In genomic region chrX:135008720-135009470, GRCm38 (mm10) we compare ENCODE assay signal across 8 mouse cellular contexts. TPM values are rescaled to one million over a fixed set of nuclear protein-coding genes. Genes with fewer than 3 reads are reported as not detected.
DNase-seq lines count a peak whose midpoint lies in the region; ATAC-seq and TF ChIP-seq lines count a peak whose summit lies in the region.

Zmat1 (minus strand) TSS chrX:135009209.

- H3K4me3 ChIP-seq in bone marrow, adult 2 months (replicated peaks; ENCODE audit: control insufficient read depth, low read depth, low read length): peak within 1 kb of the TSS; percentile 75
- H3K4me3 ChIP-seq in embryonic facial prominence, embryonic 15.5 days (replicated peaks): peak within 1 kb of the TSS; percentile 59
- peak within 1 kb of the TSS; percentile 57 for H3K4me3 ChIP-seq in limb, embryonic 14.5 days (replicated peaks; ENCODE audit: low read length)
- peak within 1 kb of the TSS; percentile 50 for H3K4me3 ChIP-seq in midbrain, postnatal 0 days (ENCODE audit: low read depth, low read length)

- peak within 1 kb of the TSS; percentile 99 for H3K27ac ChIP-seq in bone marrow, adult 2 months (ENCODE audit: control insufficient read depth, insufficient read depth, low read depth, low read length, poor library complexity)
- peak within 1 kb of the TSS; percentile 91 for H3K27ac ChIP-seq in embryonic facial prominence, embryonic 15.5 days (replicated peaks)
- peak within 1 kb of the TSS; percentile 87 for H3K27ac ChIP-seq in limb, embryonic 14.5 days (replicated peaks; ENCODE audit: low read depth, low read length)
- peak within 1 kb of the TSS; percentile 89 for H3K27ac ChIP-seq in midbrain, postnatal 0 days (ENCODE audit: low read depth, low read length)

- peak within 1 kb of the TSS; percentile 53; the same call in 1 of the 2 replicates for H3K9ac ChIP-seq in embryonic facial prominence, embryonic 15.5 days
- H3K9ac ChIP-seq in limb, embryonic 14.5 days (ENCODE audit: low read depth, low read length, severe bottlenecking): peak within 1 kb of the TSS; percentile 88
- peak within 1 kb of the TSS; percentile 81 for H3K9ac ChIP-seq in midbrain, postnatal 0 days (replicated peaks; ENCODE audit: low read length, poor library complexity, severe bottlenecking)

- H3K4me2 ChIP-seq in embryonic facial prominence, embryonic 15.5 days (replicated peaks): peak within 1 kb of the TSS; percentile 38
- peak within 1 kb of the TSS; percentile 40 for H3K4me2 ChIP-seq in limb, embryonic 14.5 days (replicated peaks; ENCODE audit: low read depth, low read length, severe bottlenecking)
- H3K4me2 ChIP-seq in midbrain, postnatal 0 days (ENCODE audit: low read depth, low read length, poor library complexity, severe bottlenecking): peak within 1 kb of the TSS; percentile 46

- ATAC-seq in embryonic facial prominence, embryonic 15.5 days (ENCODE audit: insufficient number of reproducible peaks, low FRiP score, low TSS enrichment, low read depth): peak; percentile 98
- peak; percentile 99 for ATAC-seq in limb, embryonic 14.5 days (ENCODE audit: low FRiP score, low read depth)
- ATAC-seq in midbrain, postnatal 0 days (ENCODE audit: low FRiP score): peak; percentile 100

- 9% methylated on average over 61 of the region's 65 CpGs for WGBS in bone marrow, adult 2 months
- WGBS in embryonic facial prominence, embryonic 15.5 days: 19% methylated on average over 60 of the region's 65 CpGs
- 23% methylated on average over 21 of the region's 65 CpGs for WGBS in limb, embryonic 14.5 days
- 37% methylated on average over 36 of the region's 65 CpGs for WGBS in midbrain, postnatal 0 days

- DNase-seq in 416B (ENCODE audit: low read depth): peak; percentile 97
- DNase-seq in heart, adult 8-10 months (ENCODE audit: low spot score): peak; percentile 89
- DNase-seq in kidney, adult 9 months: peak; percentile 95
- DNase-seq in limb, embryonic 14.5 days (ENCODE audit: low spot score): peak; percentile 88
- peak; percentile 93 for DNase-seq in midbrain, postnatal 0 days (ENCODE audit: low spot score)
- peak; percentile 66 to 71 for DNase-seq in spleen, postnatal 14 days (ENCODE audit: low spot score in 2 of 2)

- TF ChIP-seq CTCF in bone marrow, adult 2 months (IDR thresholded peaks at IDR 0.05; ENCODE audit: control insufficient read depth, insufficient read depth, low read length): no peak
- no peak for TF ChIP-seq CTCF in midbrain, postnatal 0 days (IDR thresholded peaks at IDR 0.05)

- peak; percentile 68 for TF ChIP-seq POLR2A in bone marrow, adult 2 months (IDR thresholded peaks at IDR 0.05; ENCODE audit: borderline replicate concordance, control insufficient read depth, low read depth, low read length)
- TF ChIP-seq POLR2A in limb, embryonic 14.5 days (IDR thresholded peaks at IDR 0.05; ENCODE audit: borderline replicate concordance, extremely low read depth, insufficient read depth, insufficient read length): peak; percentile 70; the same call in 1 of the 2 replicates

- H3K4me1 ChIP-seq in bone marrow, adult 2 months (ENCODE audit: control insufficient read depth, insufficient read depth, low read length): no peaks in the 10 kb centered on the region
- H3K4me1 ChIP-seq in embryonic facial prominence, embryonic 15.5 days: no peaks in the 10 kb centered on the region
- H3K4me1 ChIP-seq in limb, embryonic 14.5 days (ENCODE audit: control insufficient read depth, insufficient read depth, low read length): no peaks in the 10 kb centered on the region
- H3K4me1 ChIP-seq in midbrain, postnatal 0 days (ENCODE audit: insufficient read depth, low read length): no peaks in the 10 kb centered on the region

- H3K36me3 ChIP-seq in embryonic facial prominence, embryonic 15.5 days: no peaks in the 10 kb centered on the region
- no peaks in the 10 kb centered on the region for H3K36me3 ChIP-seq in limb, embryonic 14.5 days (ENCODE audit: control insufficient read depth, insufficient read depth, low read length)
- H3K36me3 ChIP-seq in midbrain, postnatal 0 days (ENCODE audit: insufficient read depth, low read length): no peaks in the 10 kb centered on the region

- no peaks in the 10 kb centered on the region for H3K27me3 ChIP-seq in embryonic facial prominence, embryonic 15.5 days
- H3K27me3 ChIP-seq in limb, embryonic 14.5 days (ENCODE audit: control insufficient read depth, insufficient read depth, low read length): no peaks in the 10 kb centered on the region; the same call in 1 of the 2 replicates
- no peaks in the 10 kb centered on the region; the same call in 1 of the 2 replicates for H3K27me3 ChIP-seq in midbrain, postnatal 0 days (ENCODE audit: insufficient read depth, low read length)

- H3K9me3 ChIP-seq in embryonic facial prominence, embryonic 15.5 days (replicated peaks): no peaks in the 10 kb centered on the region
- no peaks in the 10 kb centered on the region for H3K9me3 ChIP-seq in limb, embryonic 14.5 days (ENCODE audit: control insufficient read depth, low read length)
- no peaks in the 10 kb centered on the region for H3K9me3 ChIP-seq in midbrain, postnatal 0 days (ENCODE audit: low read length)

RNA-seq across cellular contexts. Expression of gene Zmat1, which starts in this region (rescaled TPM):
- polyA plus RNA-seq in bone marrow, adult 2 months (2011; ENCODE audit: insufficient read depth, insufficient read length, low replicate concordance, missing spikeins): 0.77 and 1.4 TPM in 2 replicates
- polyA plus RNA-seq in embryonic facial prominence, embryonic 15.5 days (2015; fragmentation: Nextera tagmentation; extraction: Ambion mirVana): 5.1 and 6.1 TPM in 2 replicates
- 10 to 100 TPM in 1 of 4 experiments, 1 to 10 TPM in 3; 4.7 to 10.7 (median 7.1) TPM for total RNA-seq in heart, adult 8-10 months (2022)
- polyA plus RNA-seq in limb, embryonic 14.5 days (2012; rRNA removed): 3.0 and 4.0 TPM in 2 replicates
- 5.9 and 6.5 TPM in 2 replicates for polyA plus RNA-seq in limb, embryonic 14.5 days (2014; fragmentation: Nextera tagmentation; extraction: Ambion mirVana)
- 2.0 and 4.2 TPM in 2 replicates for total RNA-seq in midbrain, postnatal 0 days (2014; rRNA removed)
- polyA plus RNA-seq in midbrain, postnatal 0 days (2015; fragmentation: Nextera tagmentation; extraction: Ambion mirVana): 9.5 and 9.7 TPM in 2 replicates

Comparison
In these comparisons a context has a peak if more than half of its experiments do, and no peak if none do; other contexts are left out.
1. Peak in every context shown above with its lines: DNase-seq, ATAC-seq, H3K4me3 ChIP-seq and H3K27ac ChIP-seq.